Mouse (Mus musculus) stomach, postnatal 0 days (tissue): ENCODE measurements around the gene Gm21973. TPM values are rescaled to one million over a fixed set of nuclear protein-coding genes. Genes with fewer than 3 reads are reported as not detected.

ENCODE experiments used
- ATAC-seq: fragments of 200-750 bp; cut with Nextera tagmentation; 2 replicates; pipeline ENCODE4 v1.8.0; 2017; ENCODE audit not compliant: low FRiP score, low TSS enrichment
- DNase-seq: peaks from one replicate; pipeline ENCODE4 v3.0.0-alpha.2; 2016; ENCODE audit warnings: low spot score
- H3K27ac ChIP-seq: fragments of 300-500 bp; sonication (generic); replicated peaks from 2 replicates; pipeline ENCODE4 v1.5.1; 2014; ENCODE audit warnings: mild to moderate bottlenecking, control low read depth
- H3K27me3 ChIP-seq: fragments of 300-500 bp; sonication (generic); 2 replicates; pipeline ENCODE4 v1.6.1; 2014; ENCODE audit warnings: low read length; ENCODE audit not compliant: control insufficient read depth, insufficient read depth
- H3K36me3 ChIP-seq: fragments of 300-500 bp; sonication (generic); 2 replicates; pipeline ENCODE4 v1.6.1; 2014; ENCODE audit warnings: low read length, mixed read lengths; ENCODE audit not compliant: control insufficient read depth, insufficient read depth
- H3K4me1 ChIP-seq: fragments of 300-500 bp; sonication (generic); replicated peaks from 2 replicates; pipeline ENCODE4 v1.6.1; 2014; ENCODE audit warnings: antibody characterized with exemption; ENCODE audit not compliant: control insufficient read depth, insufficient read depth
- H3K4me2 ChIP-seq: fragments of 300-500 bp; sonication (generic); replicated peaks from 2 replicates; pipeline ENCODE4 v1.6.1; 2014; ENCODE audit warnings: low read depth, mild to moderate bottlenecking, control low read depth, moderate library complexity
- H3K4me3 ChIP-seq: fragments of 300-500 bp; sonication (generic); 2 replicates; pipeline ENCODE4 v1.5.1; 2014; ENCODE audit warnings: low read depth, low read length, control low read depth
- H3K9ac ChIP-seq: fragments of 300-500 bp; sonication (generic); 2 replicates; pipeline ENCODE4 v1.6.1; 2014; ENCODE audit warnings: mild to moderate bottlenecking, low read length, control low read depth, mixed read lengths
- H3K9me3 ChIP-seq: fragments of 300-500 bp; sonication (generic); 2 replicates; pipeline ENCODE4 v1.6.1; 2016; ENCODE audit warnings: low read length; ENCODE audit not compliant: control insufficient read depth
- CTCF ChIP-seq: IDR thresholded peaks from 2 replicates; pipeline ENCODE4 v1.5.1; 2016; ENCODE audit warnings: antibody characterized with exemption, low read depth, mild to moderate bottlenecking, moderate library complexity
- EP300 ChIP-seq: optimal IDR thresholded peaks from 2 replicates; pipeline ENCODE3; 2016; ENCODE audit warnings: antibody characterized with exemption
- WGBS: fragments of 180-500 bp; shearing (Covaris S2); extraction: QIAGEN DNeasy Blood & Tissue Kit; methylation state at CpG from one replicate; pipeline ENCODE4 v1.1.7; 2014; 5-methylcytosine and 5-hydroxymethylcytosine counted together
- polyA plus RNA-seq: library from polyadenylated mRNA; unstranded; fragments of >200 nt; fragmentation: Nextera tagmentation; extraction: Ambion mirVana; gene quantifications from 2 replicates; pipeline ENCODE4 v1.2.1, GENCODE M21; 2015

Gene Gm21973
- polyA plus RNA-seq, 1 experiment from 2014 or later = not detected

- Histone ChIP-seq H3K9ac (no peak overlapping the region), H3K4me2 (no peak overlapping the region), H3K27me3 (no peaks in the 10 kb centered on the region), H3K4me3 (no peak overlapping the region), H3K27ac (no peak overlapping the region), H3K36me3 (no peaks in the 10 kb centered on the region), H3K4me1 (no peaks in the 10 kb centered on the region), H3K9me3 (no peaks in the 10 kb centered on the region)
- no peak for ATAC-seq
- TF ChIP-seq CTCF = no peak
- TF ChIP-seq EP300 = no peak
- DNase-seq = no peak
- 58% methylated on average over 1 of the region's 1 CpGs for WGBS
These were observed 27.1 kb upstream of the Gm21973 start for GRCm38 (mm10) chr15:10298058-10298457.

- DNase-seq (no peak), ATAC-seq (no peak)
- TF ChIP-seq EP300 = no peak
- Histone ChIP-seq H3K27me3 (no peaks in the 10 kb centered on the region), H3K27ac (no peak overlapping the region), H3K4me3 (no peak overlapping the region), H3K9ac (no peak overlapping the region), H3K36me3 (no peaks in the 10 kb centered on the region), H3K4me2 (no peak overlapping the region), H3K4me1 (no peaks in the 10 kb centered on the region), H3K9me3 (no peaks in the 10 kb centered on the region)
- 84% methylated on average over 3 of the region's 3 CpGs for WGBS
These were observed 25.7 kb upstream of the Gm21973 start for GRCm38 (mm10) chr15:10299467-10299866.

- H3K4me2 ChIP-seq = no peak overlapping the region
- no peaks in the 10 kb centered on the region for H3K27me3 ChIP-seq
- H3K9me3 ChIP-seq = no peaks in the 10 kb centered on the region
- 86% methylated on average over 1 of the region's 1 CpGs for WGBS
- DNase-seq = no peak
- H3K4me3 ChIP-seq = no peak overlapping the region
- no peak overlapping the region for H3K9ac ChIP-seq
- no peaks in the 10 kb centered on the region for H3K36me3 ChIP-seq
- no peaks in the 10 kb centered on the region for H3K4me1 ChIP-seq
- no peak for ATAC-seq
- no peak overlapping the region for H3K27ac ChIP-seq
- TF ChIP-seq EP300 = no peak
- no peak for TF ChIP-seq CTCF
These were observed 18.7 kb upstream of the Gm21973 start for GRCm38 (mm10) chr15:10306461-10306860.

- DNase-seq = no peak
- no peak for ATAC-seq
- no peaks in the 10 kb centered on the region for H3K27me3 ChIP-seq
- H3K4me3 ChIP-seq = no peak overlapping the region
- no peaks in the 10 kb centered on the region for H3K4me1 ChIP-seq
- no peak overlapping the region for H3K27ac ChIP-seq
- TF ChIP-seq EP300 = no peak
- no peak for TF ChIP-seq CTCF
- H3K9me3 ChIP-seq = no peaks in the 10 kb centered on the region
- 66% methylated on average over 5 of the region's 5 CpGs for WGBS
- H3K4me2 ChIP-seq = no peak overlapping the region
- no peak overlapping the region for H3K9ac ChIP-seq
- no peaks in the 10 kb centered on the region for H3K36me3 ChIP-seq
These were observed 13.4 kb upstream of the Gm21973 start for GRCm38 (mm10) chr15:10311826-10312225.

GRCm38 (mm10) chr15:10313522-10314455 is 11.4 kb upstream of the Gm21973 start:
- Histone ChIP-seq H3K27ac (no peak overlapping the region), H3K4me1 (no peaks in the 10 kb centered on the region), H3K9me3 (no peaks in the 10 kb centered on the region), H3K4me3 (no peak overlapping the region), H3K36me3 (no peaks in the 10 kb centered on the region), H3K27me3 (no peaks in the 10 kb centered on the region), H3K4me2 (no peak overlapping the region), H3K9ac (no peak overlapping the region)
- TF ChIP-seq CTCF (peak; percentile 78), EP300 (no peak)
- 49% methylated on average over 7 of the region's 7 CpGs for WGBS
- ATAC-seq (no peak), DNase-seq (peak; percentile 38)

GRCm38 (mm10) chr15:10330626-10331025 is 5.4 kb downstream of the Gm21973 start:
- H3K27me3 ChIP-seq = no peaks in the 10 kb centered on the region
- no peaks in the 10 kb centered on the region for H3K9me3 ChIP-seq
- WGBS = 76% methylated on average over 3 of the region's 3 CpGs
- H3K4me2 ChIP-seq = no peak overlapping the region
- no peak overlapping the region for H3K27ac ChIP-seq
- no peak overlapping the region for H3K4me3 ChIP-seq
- DNase-seq = no peak
- no peaks in the 10 kb centered on the region for H3K4me1 ChIP-seq
- ATAC-seq = no peak
- H3K36me3 ChIP-seq = no peaks in the 10 kb centered on the region
- no peak for TF ChIP-seq CTCF
- TF ChIP-seq EP300 = no peak
- H3K9ac ChIP-seq = no peak overlapping the region
